Mouse (Mus musculus): ENCODE data around the gene Pbsn.
"Not testable (repeated sequence)": the region's sequence is repeated elsewhere in the genome, so short reads cannot be mapped to it uniquely, and the experiment has no call there.

DNA sequence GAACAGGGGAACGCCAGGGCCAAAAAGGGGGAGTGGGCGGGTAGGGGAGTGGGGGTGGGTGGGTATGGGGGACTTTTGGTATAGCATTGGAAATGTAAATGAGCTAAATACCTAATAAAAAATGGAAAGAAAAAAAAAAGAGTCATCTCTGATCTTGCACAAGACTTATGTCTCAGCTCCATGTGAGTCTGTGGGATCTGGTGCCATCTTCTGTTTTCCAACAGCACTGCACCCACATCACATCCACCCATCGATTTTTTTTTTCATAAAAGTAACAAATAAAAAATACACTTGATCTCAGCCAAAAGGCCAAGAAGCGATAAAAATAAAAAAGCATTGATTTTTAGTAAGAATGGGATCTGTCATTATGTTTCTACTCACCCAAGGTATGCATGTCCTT, 26.6 kb upstream of the Pbsn start:
- TF ChIP-seq GATA1, TAL1 (IDR thresholded peaks at IDR 0.05; ENCODE audit: low read length): not testable (repeated sequence)

Data from erythroblast, embryonic 14.5 days (primary cell).